Mouse (Mus musculus): Measurements from ENCODE around the gene Tox2.

Tox2 gene

GRCm38 (mm10) chr2:163261362-163262054 lies 58.6 kb downstream of the Tox2 start:
- no peak for DNase-seq

GRCm38 (mm10) chr2:163262055-163262420 lies 59.1 kb downstream of the Tox2 start:
- no peak for DNase-seq

GRCm38 (mm10) chr2:163267097-163267496 lies 64.2 kb downstream of the Tox2 start:
- DNase-seq: no peak

GRCm38 (mm10) chr2:163271581-163272492 lies 68.9 kb downstream of the Tox2 start:
- no peak for DNase-seq

GRCm38 (mm10) chr2:163273815-163274214 lies 70.9 kb downstream of the Tox2 start:
- DNase-seq: no peak

- no peak for DNase-seq
These were observed 73.1 kb downstream of the Tox2 start for GRCm38 (mm10) chr2:163275986-163276385.

GRCm38 (mm10) chr2:163277979-163278378 lies 75.1 kb downstream of the Tox2 start:
- no peak for DNase-seq

GRCm38 (mm10) chr2:163280636-163281322 lies 77.9 kb downstream of the Tox2 start:
- DNase-seq: no peak

GRCm38 (mm10) chr2:163284856-163285255 lies 81.9 kb downstream of the Tox2 start:
- no peak for DNase-seq

- DNase-seq: no peak
These were observed 82.4 kb downstream of the Tox2 start for GRCm38 (mm10) chr2:163285335-163285734.

- no peak for DNase-seq
These were observed 82.8 kb downstream of the Tox2 start for GRCm38 (mm10) chr2:163285762-163286161.

GRCm38 (mm10) chr2:163288881-163289379 lies 86.0 kb downstream of the Tox2 start:
- DNase-seq: no peak

- no peak for DNase-seq
These were observed 94.2 kb downstream of the Tox2 start for GRCm38 (mm10) chr2:163296999-163297630.

- no peak for DNase-seq
These were observed 97.4 kb downstream of the Tox2 start for GRCm38 (mm10) chr2:163300069-163301060.

- no peak for DNase-seq
These were observed 98.7 kb downstream of the Tox2 start for GRCm38 (mm10) chr2:163301641-163302040.

- peak; percentile 41 to 42 for DNase-seq
These were observed 100.1 kb downstream of the Tox2 start for GRCm38 (mm10) chr2:163303037-163303436.

GRCm38 (mm10) chr2:163309376-163309775 lies 106.5 kb downstream of the Tox2 start:
- no peak for DNase-seq

GRCm38 (mm10) chr2:163310163-163310688 lies 107.3 kb downstream of the Tox2 start:
- no peak for DNase-seq

- DNase-seq: no peak
These were observed 114.4 kb downstream of the Tox2 start for GRCm38 (mm10) chr2:163317281-163317680.

GRCm38 (mm10) chr2:163318777-163319176 lies 115.9 kb downstream of the Tox2 start:
- DNase-seq: no peak

GRCm38 (mm10) chr2:163323163-163323562 lies 120.2 kb downstream of the Tox2 start:
- no peak for DNase-seq
